Mouse (Mus musculus): ENCODE data around the gene Ciao2a. TPM values are rescaled to one million over a fixed set of nuclear protein-coding genes. Genes with fewer than 3 reads are reported as not detected.

The Ciao2a gene
- total RNA-seq, 2 experiments from 2014 or later = 23.7 to 27.9 TPM

DNA sequence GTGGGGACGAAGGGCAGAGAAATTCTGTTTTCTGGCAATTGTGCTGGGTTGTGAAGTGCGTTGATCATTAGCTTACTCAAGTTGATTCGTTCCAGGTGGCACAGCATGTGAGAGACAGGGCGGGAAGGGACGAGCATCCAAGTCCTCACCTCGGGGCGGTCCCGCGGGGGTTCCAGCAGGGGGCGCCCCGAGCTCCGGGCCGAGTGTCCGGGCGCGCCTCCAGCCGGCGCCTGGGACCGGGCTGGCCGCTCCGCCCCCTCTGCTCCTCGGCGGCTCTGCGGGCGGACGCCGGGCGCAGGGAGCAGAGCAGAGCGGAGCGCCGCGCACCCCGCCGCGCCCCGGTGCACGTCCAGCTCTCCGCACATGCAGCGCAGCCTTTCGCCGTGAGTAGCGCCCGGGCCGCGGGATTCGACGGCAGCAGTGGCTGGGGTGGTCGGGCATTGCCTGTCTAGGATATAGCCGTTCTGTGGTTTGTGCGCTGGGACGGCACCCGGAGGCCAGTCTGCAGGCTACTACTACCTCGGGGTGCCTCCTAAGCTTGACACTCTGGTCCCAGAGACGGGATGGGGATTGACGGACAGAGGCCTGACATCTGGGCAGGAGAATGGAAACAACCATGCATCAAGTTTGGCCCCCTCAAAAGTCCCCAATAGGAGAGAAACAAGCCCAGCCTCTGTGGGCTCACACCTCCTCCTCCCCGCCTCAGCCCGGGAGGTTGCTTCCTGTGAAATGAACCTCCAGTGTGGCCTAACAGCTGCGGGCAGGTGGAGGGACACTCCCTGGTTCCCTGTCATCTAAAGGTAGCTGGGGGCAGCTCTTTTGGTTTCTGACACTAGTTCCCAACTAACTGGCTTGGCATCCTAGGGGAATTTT is 31.8 kb downstream of the Ciao2a start, which contains the start of gene Dapk2:
Dapk2 (plus strand) TSS at position 266 of the 873 bp plus-strand sequence.
- peak; percentile 72 for DNase-seq
- intact Hi-C loops (cut with DNase I) = loop anchor here (10.0 kb wide), 1 partner anchor 197 kb away; the partner anchor contains the start of gene Herc1

DNA sequence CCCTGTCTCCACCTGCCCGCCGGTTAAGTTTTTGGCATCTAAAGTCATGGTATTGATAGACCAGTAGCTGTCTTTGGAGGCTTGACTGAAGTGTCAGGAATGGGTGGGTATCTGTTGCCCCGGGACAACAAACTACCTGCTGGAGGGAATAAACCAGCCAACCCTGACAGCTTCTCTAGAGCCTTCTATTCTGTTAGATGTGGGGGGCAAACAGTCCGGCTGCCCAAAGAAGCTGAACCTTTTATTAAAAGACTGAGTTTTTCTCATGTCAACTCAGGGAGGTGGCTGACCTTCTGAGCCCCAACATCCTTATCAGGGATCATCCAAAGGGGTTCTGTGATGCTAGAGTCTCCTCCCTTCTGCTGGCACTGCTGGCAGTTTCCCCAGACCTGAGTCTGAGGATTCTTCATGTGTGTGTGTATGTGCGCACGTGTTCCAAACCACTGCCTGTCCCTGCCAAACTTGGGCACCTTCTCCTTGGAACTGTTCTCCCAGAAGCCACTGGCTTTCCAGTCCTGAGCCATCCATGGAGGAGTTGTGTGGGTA is 32.5 kb downstream of the Ciao2a start:
- intact Hi-C loops (cut with DNase I) = loop anchor here (10.0 kb wide), 1 partner anchor 196 kb away; the partner anchor contains the start of gene Herc1
- no peak for DNase-seq

DNA sequence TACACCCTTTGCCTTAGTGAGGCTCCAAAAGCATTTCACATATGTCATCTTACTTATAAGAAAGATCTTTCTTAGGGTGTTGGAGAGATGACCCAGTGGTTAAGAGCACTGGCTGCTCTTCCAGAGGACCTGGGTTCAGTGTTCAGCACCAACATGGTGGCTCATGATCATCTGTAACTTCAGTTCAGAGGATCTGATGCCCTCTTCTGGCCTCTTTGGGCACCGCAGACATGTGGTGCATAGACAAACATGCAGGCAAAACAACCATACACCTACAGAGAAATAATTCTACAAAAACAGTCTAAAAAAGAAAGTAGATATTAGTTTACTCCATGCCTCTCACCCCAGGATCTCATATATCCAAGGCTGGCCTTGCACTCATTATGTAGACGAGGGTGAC is 33.7 kb downstream of the Ciao2a start:
- intact Hi-C loops (cut with DNase I) = no loop called here

DNA sequence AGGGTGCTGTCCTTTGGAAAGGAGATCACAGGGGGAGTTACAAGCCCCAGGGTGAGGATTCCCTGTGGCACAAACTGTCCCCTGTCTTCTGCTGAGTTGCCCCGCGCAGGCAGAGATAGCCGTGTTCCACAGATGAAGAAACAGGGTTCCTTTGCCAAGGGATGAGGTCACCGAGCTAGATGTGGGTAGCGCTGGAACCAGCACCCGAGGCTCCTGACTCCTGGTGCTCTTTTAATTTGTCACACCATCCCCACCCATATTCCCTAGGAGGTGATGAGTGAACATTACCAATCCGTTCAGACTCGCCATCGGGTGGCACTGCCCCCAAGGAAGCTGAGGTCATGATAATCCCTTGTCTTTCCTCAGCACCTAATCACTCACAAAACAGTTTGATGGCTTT is 36.6 kb downstream of the Ciao2a start:
- intact Hi-C loops (cut with DNase I) = no loop called here

More for the DNA sequence above, 33.7 kb downstream of the Ciao2a start:
- DNase-seq = no peak

DNA sequence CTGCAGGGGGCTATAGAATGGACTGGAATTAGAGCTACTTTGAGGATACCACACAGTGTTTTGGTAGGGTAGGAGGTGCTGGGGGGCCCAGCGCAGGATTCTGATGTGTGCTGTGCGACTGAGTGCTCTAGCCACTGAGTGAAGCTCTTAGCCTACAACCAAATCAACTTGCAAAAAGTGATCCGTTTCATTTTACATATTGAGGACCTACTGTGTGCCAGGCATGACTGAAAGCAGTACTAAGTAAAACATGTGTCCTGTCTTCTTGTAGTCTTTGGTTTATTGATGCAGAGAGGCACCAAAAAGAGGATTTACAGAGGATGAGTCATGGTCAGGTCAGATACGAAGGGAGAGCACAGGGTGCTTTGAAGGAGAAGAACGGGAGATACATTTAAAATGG is 40.8 kb downstream of the Ciao2a start:
- no peak for DNase-seq
- intact Hi-C loops (cut with DNase I) = no loop called here

More for the DNA sequence above, 36.6 kb downstream of the Ciao2a start:
- DNase-seq = no peak

GRCm38 (mm10) chr9:66168233-66168632 is 41.8 kb downstream of the Ciao2a start:
- DNase-seq = no peak
- intact Hi-C loops (cut with DNase I) = no loop called here

DNA sequence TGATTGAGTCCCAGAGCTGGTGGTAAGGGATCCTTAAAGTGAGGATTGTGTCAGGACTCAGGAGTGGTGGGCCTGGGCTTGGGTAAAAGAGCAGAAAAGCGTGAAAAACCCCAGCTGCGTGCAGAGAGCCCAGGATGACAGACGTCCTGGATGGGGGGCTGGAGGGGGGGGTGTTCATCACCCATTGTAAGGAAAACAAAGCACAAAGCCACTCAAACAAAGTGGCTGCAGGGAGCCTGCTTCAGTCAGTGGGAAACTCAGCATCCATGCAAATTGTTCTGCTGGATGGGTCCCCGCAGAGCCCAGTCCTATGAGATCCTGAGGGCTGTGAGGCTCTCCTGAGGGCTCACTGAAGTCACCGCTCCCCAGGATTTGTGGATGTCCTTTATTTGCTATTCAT is 44.1 kb downstream of the Ciao2a start:
- DNase-seq = no peak
- intact Hi-C loops (cut with DNase I) = no loop called here

GRCm38 (mm10) chr9:66171275-66171921 is 45.0 kb downstream of the Ciao2a start:
- intact Hi-C loops (cut with DNase I) = no loop called here

DNA sequence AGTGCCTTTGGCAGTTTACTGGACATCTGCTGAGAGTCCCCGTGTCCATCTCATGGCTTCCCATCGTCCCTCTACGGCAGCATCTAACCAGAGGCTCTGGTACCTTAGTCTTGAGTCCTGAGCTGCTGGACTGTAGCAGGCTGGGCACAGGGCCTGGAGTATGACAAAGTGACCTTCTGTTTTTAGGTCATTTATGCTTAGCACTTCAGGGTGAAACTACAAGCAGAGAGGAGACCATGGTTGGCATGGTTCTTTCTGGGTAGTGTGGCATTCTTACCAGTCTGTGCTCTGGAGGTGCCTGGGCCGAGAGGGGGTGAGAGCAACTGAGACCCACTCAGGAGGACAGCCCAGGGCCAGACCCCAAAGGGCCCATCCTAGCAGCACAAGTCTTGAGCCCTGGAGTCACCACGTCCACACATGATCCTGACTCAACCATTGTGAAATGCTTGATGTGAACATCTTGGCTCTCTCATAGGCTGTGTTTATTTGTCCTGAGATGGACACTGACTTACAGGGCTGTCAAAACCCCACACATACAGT is 47.0 kb downstream of the Ciao2a start:
- no peak for DNase-seq
- intact Hi-C loops (cut with DNase I) = no loop called here

More at GRCm38 (mm10) chr9:66171275-66171921, 45.0 kb downstream of the Ciao2a start:
- no peak for DNase-seq

- no peak for DNase-seq
- intact Hi-C loops (cut with DNase I) = no loop called here
These were observed 48.6 kb downstream of the Ciao2a start for GRCm38 (mm10) chr9:66174985-66175384.

DNA sequence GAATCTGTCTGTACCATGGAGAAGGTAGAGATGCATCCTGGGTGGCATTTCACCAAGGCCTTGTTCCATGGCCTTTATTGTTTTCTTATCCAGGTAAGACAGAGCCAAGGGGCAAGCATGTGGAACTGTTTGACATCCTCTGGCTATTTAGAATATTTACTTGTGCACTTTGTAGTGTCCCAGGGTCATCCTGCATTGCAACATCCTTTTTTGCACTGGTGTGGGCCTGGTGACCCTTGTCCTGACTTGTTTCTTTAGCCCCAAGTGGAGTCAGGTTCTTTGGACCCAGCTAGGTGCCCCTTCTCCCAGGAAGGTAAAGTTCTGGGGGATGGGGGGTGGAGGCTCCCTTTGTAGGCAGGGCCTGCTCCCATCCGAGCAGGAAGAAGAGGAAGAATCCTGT is 51.6 kb downstream of the Ciao2a start:
- intact Hi-C loops (cut with DNase I) = no loop called here
- DNase-seq = no peak

DNA sequence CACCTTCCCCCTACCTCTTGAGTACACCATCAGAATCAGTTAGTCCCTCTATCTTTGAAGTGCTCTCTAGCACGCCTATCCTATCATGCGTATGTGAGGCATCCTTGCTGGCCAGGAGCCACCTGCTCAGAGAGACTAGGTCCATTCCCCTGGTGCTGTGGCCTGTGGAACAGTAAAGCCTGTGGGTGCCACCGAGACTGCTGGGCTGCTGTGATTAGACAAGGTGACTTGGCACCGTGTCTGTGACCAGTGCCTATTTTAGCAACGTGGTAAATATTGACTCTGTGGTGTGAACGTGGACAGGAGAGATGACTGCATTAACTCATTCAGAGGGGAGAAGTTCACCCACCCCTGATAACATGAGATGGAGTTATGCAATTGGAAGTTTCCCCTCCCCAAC is 53.4 kb downstream of the Ciao2a start:
- intact Hi-C loops (cut with DNase I) = no loop called here
- no peak for DNase-seq

DNA sequence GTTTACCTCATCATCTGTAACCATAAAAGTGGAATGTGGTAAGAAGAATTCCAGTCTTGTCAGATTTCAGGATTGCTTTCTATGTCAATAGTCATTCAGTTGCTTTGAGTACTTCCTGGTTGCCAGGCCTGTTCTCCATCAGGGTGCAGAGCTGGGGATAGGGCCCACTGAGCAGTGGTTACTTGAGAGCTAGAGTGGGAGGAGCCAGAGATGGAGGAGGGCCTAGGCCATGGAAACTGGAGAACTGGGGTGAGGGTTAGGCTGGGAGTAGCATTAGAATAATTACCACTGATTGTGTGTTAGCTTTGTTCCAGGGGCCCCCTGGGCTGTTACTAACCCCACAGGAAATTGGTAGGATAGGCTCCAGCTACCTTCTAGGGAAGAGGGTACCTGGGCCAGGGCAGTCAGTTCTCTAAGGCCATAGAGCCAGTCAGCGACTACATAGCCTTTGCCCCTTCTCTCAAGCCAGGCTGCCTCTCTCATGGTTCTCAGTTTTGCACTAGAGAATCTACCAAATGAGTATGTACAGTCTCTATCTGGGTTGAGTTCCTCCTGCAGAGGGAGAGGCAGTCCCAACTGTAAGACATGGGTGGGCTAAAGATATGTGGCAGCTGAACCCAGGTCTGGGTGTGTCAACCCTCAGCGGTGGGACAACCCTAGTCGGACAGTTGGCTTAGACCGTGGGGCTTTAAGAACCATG is 54.9 kb downstream of the Ciao2a start:
- intact Hi-C loops (cut with DNase I) = no loop called here
- no peak for DNase-seq

DNA sequence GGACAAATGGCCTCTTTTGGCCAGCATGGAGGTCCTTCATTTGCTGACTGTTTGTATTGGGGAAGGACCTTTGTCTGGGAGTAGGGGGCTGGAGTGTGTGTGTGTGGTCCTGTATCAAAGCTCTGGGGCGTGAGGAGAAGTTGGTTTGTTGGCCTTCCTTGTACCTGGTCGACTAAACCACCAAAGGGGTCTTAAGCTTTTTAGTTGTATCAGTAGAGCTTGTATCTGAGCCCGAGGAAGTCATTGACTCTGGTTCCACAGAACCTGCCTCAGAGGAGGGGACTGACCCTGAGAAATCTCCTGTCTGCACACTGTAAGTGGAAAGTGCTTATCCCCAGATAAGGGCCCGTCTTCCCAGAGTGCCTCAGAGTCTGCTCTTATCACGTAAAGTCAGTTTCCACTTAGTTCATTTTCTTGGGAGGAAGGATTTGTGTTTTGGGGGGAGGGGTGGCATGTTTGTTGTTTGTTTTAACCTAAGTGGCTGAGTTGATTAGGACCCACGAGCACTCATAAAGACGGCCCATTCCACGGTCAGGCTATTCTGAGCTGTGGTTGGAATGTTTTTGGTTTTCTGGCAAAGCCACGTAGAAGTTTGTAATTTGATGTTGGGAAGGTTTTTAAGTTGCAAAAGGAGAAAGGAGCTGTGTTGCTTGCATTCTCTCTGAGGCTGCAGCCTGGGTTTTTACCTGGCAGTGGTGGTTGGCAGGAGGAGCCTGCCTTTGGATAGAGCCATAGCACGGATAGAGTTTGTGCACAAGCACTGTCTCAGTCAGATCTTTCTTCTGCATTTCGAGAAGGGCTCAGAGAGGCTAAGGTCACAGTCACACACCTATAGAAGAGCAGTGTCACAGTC is 55.6 kb downstream of the Ciao2a start:
- intact Hi-C loops (cut with DNase I) = no loop called here
- no peak for DNase-seq

DNA sequence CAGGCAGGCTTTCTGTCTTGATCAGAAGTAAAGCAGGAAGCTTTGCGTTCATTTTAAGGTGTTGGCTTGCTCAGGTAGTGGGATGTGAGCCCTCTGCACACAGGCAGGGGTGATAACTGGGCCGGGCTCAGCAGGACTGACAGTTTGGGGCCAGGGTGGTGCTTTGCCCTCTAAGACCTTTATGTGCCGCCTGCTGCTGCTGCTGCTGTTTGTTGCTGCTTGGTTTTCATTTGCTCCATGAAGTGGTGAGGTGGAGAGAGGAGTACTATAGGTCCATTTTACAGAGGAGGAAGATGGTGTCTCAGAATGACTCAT is 56.2 kb downstream of the Ciao2a start:
- DNase-seq = no peak
- intact Hi-C loops (cut with DNase I) = no loop called here

- intact Hi-C loops (cut with DNase I) = no loop called here
- no peak for DNase-seq
These were observed 56.6 kb downstream of the Ciao2a start for GRCm38 (mm10) chr9:66183023-66183422.

DNA sequence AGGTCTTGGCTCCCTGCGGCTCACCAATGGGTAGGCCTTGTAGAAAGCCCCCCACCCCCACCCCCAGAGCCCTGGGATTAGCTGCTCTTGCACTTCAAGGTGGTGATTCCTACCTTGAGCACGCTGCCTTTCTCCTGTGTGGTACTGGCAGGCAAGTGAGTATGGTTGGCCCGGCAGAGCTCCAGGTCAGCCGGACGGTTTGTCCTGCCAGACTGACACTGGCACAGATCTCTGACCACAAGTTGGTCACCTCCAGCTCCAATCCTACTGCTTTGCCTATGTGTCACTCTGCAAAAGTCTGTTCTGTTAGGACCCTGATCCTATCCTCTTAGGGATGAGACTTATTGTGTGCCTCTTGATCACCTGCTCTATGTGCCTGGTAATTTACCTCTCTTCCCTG is 58.2 kb downstream of the Ciao2a start:
- intact Hi-C loops (cut with DNase I) = no loop called here
- no peak for DNase-seq

DNA sequence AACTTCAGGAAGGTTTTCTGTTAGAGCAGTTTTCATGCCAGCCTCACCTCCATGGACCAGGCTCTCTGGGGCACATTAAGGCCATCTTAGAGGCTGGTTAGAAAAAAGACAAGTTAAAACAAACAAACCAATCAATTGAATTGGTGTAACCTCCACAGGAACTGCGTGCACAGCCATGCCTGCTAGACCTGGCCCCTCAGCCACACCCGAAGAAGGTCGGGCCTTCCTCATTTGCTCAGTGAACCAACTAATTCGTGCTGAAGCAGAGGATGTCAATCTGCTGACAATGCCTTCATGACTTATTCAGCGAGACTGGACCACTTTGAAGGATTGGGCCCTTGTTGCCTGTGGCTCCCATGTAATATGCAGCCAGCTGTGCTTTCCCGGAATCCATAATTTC is 60.0 kb downstream of the Ciao2a start:
- intact Hi-C loops (cut with DNase I) = no loop called here
- DNase-seq = no peak

Data from left cerebral cortex, postnatal 4 days (tissue).